Mouse (Mus musculus) limb, embryonic 15.5 days (tissue): Measurements from ENCODE around the gene Utf1. TPM values are rescaled to one million over a fixed set of nuclear protein-coding genes. Genes with fewer than 3 reads are reported as not detected.

Experiments used
- ATAC-seq: fragments of 200-750 bp; cut with Nextera tagmentation; 2 replicates; pipeline ENCODE4 v1.8.0; 2017; ENCODE audit warnings: low read depth, moderate TSS enrichment; ENCODE audit not compliant: insufficient number of reproducible peaks, low FRiP score, low TSS enrichment
- H3K27ac ChIP-seq: fragments of 300-500 bp; sonication (generic); 2 replicates; pipeline ENCODE4 v1.5.1; 2015; ENCODE audit warnings: moderate library complexity, mild to moderate bottlenecking, inconsistent platforms
- H3K27me3 ChIP-seq: fragments of 300-500 bp; sonication (generic); 2 replicates; pipeline ENCODE4 v1.6.1; 2015; ENCODE audit warnings: inconsistent platforms
- H3K36me3 ChIP-seq: fragments of 300-500 bp; sonication (generic); 2 replicates; pipeline ENCODE4 v1.6.1; 2015; ENCODE audit warnings: inconsistent platforms
- H3K4me1 ChIP-seq: fragments of 300-500 bp; sonication (generic); 2 replicates; pipeline ENCODE4 v1.6.1; 2015; ENCODE audit warnings: inconsistent platforms
- H3K4me2 ChIP-seq: fragments of 300-500 bp; sonication (generic); 2 replicates; pipeline ENCODE4 v1.6.1; 2015; ENCODE audit warnings: mild to moderate bottlenecking, inconsistent platforms
- H3K4me3 ChIP-seq: fragments of 300-500 bp; sonication (generic); 2 replicates; pipeline ENCODE4 v1.5.1; 2015; ENCODE audit warnings: mild to moderate bottlenecking, inconsistent platforms
- H3K9ac ChIP-seq: fragments of 300-500 bp; sonication (generic); 2 replicates; pipeline ENCODE4 v1.6.1; 2015; ENCODE audit warnings: inconsistent platforms
- H3K9me3 ChIP-seq: fragments of 300-500 bp; sonication (generic); 2 replicates; pipeline ENCODE4 v1.6.1; 2016; ENCODE audit warnings: inconsistent platforms
- WGBS: fragments of 180-500 bp; shearing (Covaris S2); methylation state at CpG from one replicate; pipeline ENCODE4 v1.1.7; 2015; 5-methylcytosine and 5-hydroxymethylcytosine counted together
- polyA plus RNA-seq: library from polyadenylated mRNA; unstranded; fragments of >200 nt; fragmentation: Nextera tagmentation; extraction: Ambion mirVana; gene quantifications from 2 replicates; pipeline ENCODE4 v1.2.1, GENCODE M21; 2015

The Utf1 gene
- polyA plus RNA-seq, 1 experiment from 2014 or later: 0.12 TPM

DNA sequence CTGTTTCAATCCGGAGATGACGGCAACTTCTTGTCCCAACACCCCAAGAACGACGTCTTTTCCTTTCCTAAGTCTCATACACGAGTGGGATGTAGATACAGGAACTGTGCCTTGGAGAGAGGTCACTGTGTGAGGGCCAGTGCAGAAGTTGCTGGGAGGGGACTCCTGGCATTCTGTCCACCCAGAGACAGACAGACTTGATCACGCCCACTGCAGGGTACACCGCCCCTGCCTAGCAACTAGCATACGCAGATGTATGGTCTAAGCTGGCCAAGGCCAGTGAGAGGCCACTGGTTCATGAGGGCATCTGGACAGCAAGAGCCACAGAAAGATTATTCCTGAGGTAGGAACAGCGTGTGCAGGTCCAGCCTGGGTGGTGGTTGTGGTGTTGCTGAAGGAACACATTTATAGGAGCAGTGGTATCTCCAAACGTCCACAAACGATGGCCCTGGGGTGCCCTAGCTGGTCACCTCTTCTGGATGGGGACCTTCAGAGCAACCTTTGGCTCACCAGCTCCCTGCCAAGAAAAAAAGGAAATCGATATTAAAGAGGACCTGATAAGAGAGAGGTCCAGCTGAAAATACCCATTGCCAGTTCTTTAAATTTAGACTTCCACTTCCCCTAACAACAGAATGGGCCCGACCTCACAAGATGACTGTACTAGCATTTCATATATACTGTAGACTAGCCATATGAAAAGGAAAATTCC lies 35.6 kb downstream of the Utf1 start:
- 38% methylated on average over 13 of the region's 13 CpGs for WGBS
- Histone ChIP-seq H3K4me3 (peak overlapping the region; percentile 49), H3K4me2 (peak overlapping the region; percentile 76), H3K27ac (no peak overlapping the region), H3K36me3 (no peaks in the 10 kb centered on the region), H3K9me3 (no peaks in the 10 kb centered on the region), H3K27me3 (no peaks in the 10 kb centered on the region), H3K4me1 (peaks cover 12% of the 10 kb centered on the region), H3K9ac (peak overlapping the region; percentile 33)
- ATAC-seq: no peak

DNA sequence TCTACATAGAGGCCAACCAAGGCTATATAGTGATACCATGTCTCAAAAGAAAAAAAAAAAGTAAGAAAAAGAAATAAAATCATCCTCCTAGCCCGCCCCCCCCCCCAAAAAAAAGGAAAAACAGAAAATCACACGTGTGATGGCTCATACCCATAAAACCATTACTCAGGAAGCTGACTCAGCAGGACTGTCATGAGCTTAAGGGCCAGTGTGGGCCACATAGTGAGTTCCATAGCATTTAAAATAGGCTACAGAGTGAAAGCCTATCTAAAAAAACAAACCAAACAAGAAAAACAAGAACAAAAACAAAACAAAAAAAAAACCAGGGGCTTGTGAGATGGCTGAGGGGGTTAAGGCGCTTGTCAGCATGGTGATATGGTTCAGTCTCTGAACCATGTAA lies 37.2 kb downstream of the Utf1 start:
- no peak for ATAC-seq
- Histone ChIP-seq H3K27ac (no peak overlapping the region), H3K36me3 (no peaks in the 10 kb centered on the region), H3K9me3 (no peaks in the 10 kb centered on the region), H3K4me1 (peaks cover 12% of the 10 kb centered on the region), H3K4me3 (no peak overlapping the region), H3K9ac (no peak overlapping the region), H3K27me3 (no peaks in the 10 kb centered on the region), H3K4me2 (no peak overlapping the region)
- WGBS: 56% methylated on average over 3 of the region's 3 CpGs

- Histone ChIP-seq H3K27ac (no peak overlapping the region), H3K4me1 (peaks cover 12% of the 10 kb centered on the region), H3K27me3 (no peaks in the 10 kb centered on the region), H3K9me3 (no peaks in the 10 kb centered on the region), H3K4me2 (no peak overlapping the region), H3K36me3 (no peaks in the 10 kb centered on the region), H3K4me3 (no peak overlapping the region), H3K9ac (no peak overlapping the region)
- WGBS: 77% methylated on average over 11 of the region's 11 CpGs
- no peak for ATAC-seq
These were observed 38.5 kb downstream of the Utf1 start for GRCm38 (mm10) chr7:139982058-139982457.

- Histone ChIP-seq H3K9ac (no peak overlapping the region), H3K27ac (no peak overlapping the region), H3K27me3 (no peaks in the 10 kb centered on the region), H3K4me1 (no peaks in the 10 kb centered on the region), H3K36me3 (no peaks in the 10 kb centered on the region), H3K4me3 (no peak overlapping the region), H3K4me2 (no peak overlapping the region), H3K9me3 (no peaks in the 10 kb centered on the region)
- WGBS: 93% methylated on average over 11 of the region's 11 CpGs
- ATAC-seq: no peak
These were observed 40.9 kb downstream of the Utf1 start for GRCm38 (mm10) chr7:139984505-139984904.

DNA sequence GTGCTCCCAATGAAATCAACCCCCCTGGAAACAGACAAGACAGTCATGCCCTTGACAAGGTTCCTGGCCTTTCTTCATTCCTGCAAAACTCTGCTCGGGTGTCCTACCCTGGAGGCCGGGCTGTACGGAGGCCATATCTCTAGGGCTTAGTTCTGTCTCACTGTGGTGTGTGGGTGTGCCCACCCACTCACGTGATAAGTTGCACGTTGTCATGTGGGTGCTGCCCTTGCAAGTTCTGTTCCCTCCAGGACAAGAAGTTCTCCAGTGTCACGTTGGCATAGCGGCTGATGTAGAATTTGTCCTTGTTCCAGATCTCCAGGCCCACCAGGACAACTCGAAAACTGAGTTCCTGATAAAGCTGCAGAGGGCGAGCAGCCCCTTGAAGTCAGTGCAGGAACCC lies 44.7 kb downstream of the Utf1 start:
- H3K9me3 ChIP-seq: no peaks in the 10 kb centered on the region
- H3K27me3 ChIP-seq: no peaks in the 10 kb centered on the region
- 83% methylated on average over 9 of the region's 9 CpGs for WGBS
- ATAC-seq: no peak
- no peak overlapping the region for H3K27ac ChIP-seq
- no peak overlapping the region for H3K4me3 ChIP-seq
- no peaks in the 10 kb centered on the region for H3K4me1 ChIP-seq
- no peak overlapping the region for H3K9ac ChIP-seq
- no peak overlapping the region for H3K4me2 ChIP-seq
- no peaks in the 10 kb centered on the region for H3K36me3 ChIP-seq

- Histone ChIP-seq H3K9me3 (no peaks in the 10 kb centered on the region), H3K4me1 (no peaks in the 10 kb centered on the region), H3K4me3 (no peak overlapping the region), H3K4me2 (no peak overlapping the region), H3K9ac (no peak overlapping the region), H3K27me3 (no peaks in the 10 kb centered on the region), H3K27ac (no peak overlapping the region), H3K36me3 (peaks cover 10% of the 10 kb centered on the region)
- no peak for ATAC-seq
- 74% methylated on average over 8 of the region's 8 CpGs for WGBS
These were observed 47.3 kb downstream of the Utf1 start for GRCm38 (mm10) chr7:139990864-139991394.

- Histone ChIP-seq H3K36me3 (peaks cover 25% of the 10 kb centered on the region), H3K27me3 (no peaks in the 10 kb centered on the region), H3K4me2 (no peak within 1 kb of the TSS), H3K9me3 (no peaks in the 10 kb centered on the region), H3K9ac (no peak within 1 kb of the TSS), H3K4me1 (no peaks in the 10 kb centered on the region), H3K4me3 (no peak within 1 kb of the TSS), H3K27ac (no peak within 1 kb of the TSS)
- 21% methylated on average over 7 of the region's 7 CpGs for WGBS
- ATAC-seq: no peak
These were observed 48.8 kb downstream of the Utf1 start, which contains the start of gene Adam8 for GRCm38 (mm10) chr7:139992406-139992805. Gene Adam8 (minus strand): TSS chr7:139992562.

- no peaks in the 10 kb centered on the region for H3K9me3 ChIP-seq
- H3K9ac ChIP-seq: no peak overlapping the region
- no peak overlapping the region for H3K4me2 ChIP-seq
- no peaks in the 10 kb centered on the region for H3K4me1 ChIP-seq
- H3K27me3 ChIP-seq: no peaks in the 10 kb centered on the region
- peaks cover 36% of the 10 kb centered on the region for H3K36me3 ChIP-seq
- no peak overlapping the region for H3K4me3 ChIP-seq
- H3K27ac ChIP-seq: no peak overlapping the region
- ATAC-seq: no peak
- 76% methylated on average over 6 of the region's 6 CpGs for WGBS
These were observed 49.9 kb downstream of the Utf1 start for GRCm38 (mm10) chr7:139993532-139993931.

GRCm38 (mm10) chr7:139994202-139994601 lies 50.6 kb downstream of the Utf1 start:
- no peak for ATAC-seq
- no peaks in the 10 kb centered on the region for H3K27me3 ChIP-seq
- H3K27ac ChIP-seq: no peak overlapping the region
- H3K4me1 ChIP-seq: no peaks in the 10 kb centered on the region
- no peak overlapping the region for H3K4me3 ChIP-seq
- WGBS: 54% methylated on average over 4 of the region's 4 CpGs
- no peaks in the 10 kb centered on the region for H3K9me3 ChIP-seq
- no peak overlapping the region for H3K4me2 ChIP-seq
- peaks cover 43% of the 10 kb centered on the region for H3K36me3 ChIP-seq
- H3K9ac ChIP-seq: no peak overlapping the region

GRCm38 (mm10) chr7:139994676-139995075 lies 51.1 kb downstream of the Utf1 start:
- H3K27me3 ChIP-seq: no peaks in the 10 kb centered on the region
- no peak for ATAC-seq
- H3K4me1 ChIP-seq: no peaks in the 10 kb centered on the region
- no peaks in the 10 kb centered on the region for H3K9me3 ChIP-seq
- H3K9ac ChIP-seq: no peak overlapping the region
- no peak overlapping the region for H3K4me3 ChIP-seq
- H3K4me2 ChIP-seq: no peak overlapping the region
- H3K36me3 ChIP-seq: peaks cover 46% of the 10 kb centered on the region
- no peak overlapping the region for H3K27ac ChIP-seq
- 35% methylated on average over 3 of the region's 3 CpGs for WGBS
